Mouse (Mus musculus) liver, embryonic 14.5 days (tissue): ENCODE results near the gene Tmbim1.

Source experiments
- CTCF ChIP-seq: IDR thresholded peaks from 2 replicates; pipeline ENCODE4 v1.5.1; 2016; ENCODE audit warnings: antibody characterized with exemption, low read depth, control low read depth
- EP300 ChIP-seq: IDR thresholded peaks from 2 replicates; pipeline ENCODE4 v1.6.1; 2016; ENCODE audit warnings: antibody characterized with exemption, low read depth

DNA sequence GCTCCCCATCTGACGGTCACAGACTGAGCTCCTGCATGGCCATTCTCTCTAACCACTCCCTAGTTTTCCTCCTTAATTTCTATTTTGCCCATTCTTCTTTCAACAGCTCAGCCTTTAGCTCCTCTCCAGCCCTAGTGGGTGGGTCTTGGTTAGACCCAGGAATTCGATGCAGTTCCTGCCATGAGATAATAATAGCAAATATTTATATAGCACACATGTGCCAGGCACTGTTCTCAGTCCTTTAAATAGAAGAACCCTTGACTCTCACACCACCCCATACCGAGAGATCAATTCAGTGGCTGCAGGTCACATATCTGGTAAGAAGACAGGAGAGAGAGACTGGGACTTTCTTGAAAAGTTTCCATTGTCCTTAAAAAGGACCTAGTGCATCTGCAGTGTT lies 16.0 kb upstream of the Tmbim1 start:
- TF ChIP-seq CTCF (no peak), EP300 (no peak)
